Mouse (Mus musculus) cerebellum, adult 11-12 months (tissue): ENCODE results near the gene Ccdc170.

Experiments used
- DNase-seq: peaks from one replicate; pipeline ENCODE4 v3.0.0; 2022

The Ccdc170 gene

DNA sequence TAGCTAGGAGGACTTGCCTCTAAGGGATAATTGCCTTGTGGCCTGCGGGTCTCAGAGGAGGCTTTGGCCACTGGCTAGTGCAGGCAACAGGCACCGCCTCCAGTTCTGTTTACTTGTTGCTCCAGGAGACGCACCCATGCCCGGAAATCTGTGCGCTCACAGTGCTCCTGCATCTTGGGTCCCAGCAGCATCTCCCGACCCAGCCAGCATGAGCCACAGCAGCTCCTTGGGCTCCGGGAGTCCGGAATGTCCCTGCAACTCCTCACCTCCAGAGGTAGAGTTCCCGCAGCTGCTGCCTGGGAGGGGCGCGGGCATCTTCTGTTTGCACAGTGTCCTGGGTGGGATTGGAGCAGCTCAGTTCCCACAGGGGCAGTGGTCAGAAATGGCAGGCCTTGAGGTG is at the start of gene Ccdc170:
Ccdc170 (plus strand) TSS at position 148 of the 400 bp plus-strand sequence.
- no peak for DNase-seq

DNA sequence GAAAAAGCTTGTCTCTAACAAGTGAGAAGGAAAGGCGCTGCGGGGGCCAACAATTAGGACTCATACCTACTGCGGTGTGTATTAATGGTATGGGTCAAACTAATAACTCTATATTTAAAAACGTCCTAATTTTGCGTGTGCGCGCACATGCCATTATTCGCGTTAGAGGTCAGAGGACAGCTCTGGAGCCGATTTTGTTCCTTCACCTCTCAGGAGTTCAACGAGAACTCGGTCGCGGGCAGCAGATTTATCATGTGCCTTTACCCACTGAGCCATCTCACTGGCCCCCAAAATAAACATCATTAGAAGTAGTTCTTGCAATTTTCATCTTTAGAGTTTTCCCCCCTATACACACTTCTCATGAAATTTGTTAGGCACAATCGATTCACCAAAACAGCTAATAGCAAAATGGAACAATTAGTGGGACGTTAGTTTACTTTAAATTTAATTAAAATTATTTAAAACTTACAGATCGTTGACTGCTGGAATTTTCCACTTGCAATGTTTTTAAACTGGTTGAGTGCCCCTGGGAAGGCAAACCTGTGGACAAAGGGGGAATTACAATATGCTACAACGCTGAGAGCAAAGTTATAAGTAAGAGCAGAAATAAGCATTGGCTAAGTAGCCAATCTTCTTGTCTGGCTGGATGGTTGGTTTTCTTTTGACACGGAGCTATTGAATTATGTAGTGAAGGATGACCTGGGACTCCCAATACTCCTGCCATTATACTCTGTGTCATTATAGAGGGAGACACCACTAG is 49.1 kb upstream of the Ccdc170 start:
- no peak for DNase-seq

- DNase-seq, result peak; percentile 37
Observed at GRCm38 (mm10) chr10:4433871-4434270, 48.4 kb upstream of the Ccdc170 start.

GRCm38 (mm10) chr10:4435416-4435815 is 46.9 kb upstream of the Ccdc170 start:
- no peak for DNase-seq

DNA sequence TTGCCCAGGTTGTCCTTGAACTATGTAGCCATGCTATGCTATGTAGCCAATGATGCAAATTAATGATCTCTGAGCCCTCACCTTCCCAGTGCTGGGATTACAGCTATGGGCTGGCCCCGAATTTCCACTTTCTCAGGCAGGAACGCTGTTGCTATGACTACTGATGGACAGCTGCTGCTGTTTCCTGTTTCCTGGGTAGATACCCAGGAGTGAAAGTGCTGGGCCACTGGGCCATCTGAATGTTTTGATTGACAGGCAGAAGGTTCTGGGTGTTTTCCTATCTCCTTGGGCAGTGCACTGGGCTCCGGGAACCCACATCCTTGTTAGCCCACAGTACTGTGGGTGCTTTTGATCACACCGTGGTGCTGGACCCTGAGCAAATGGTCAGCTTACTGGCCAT is 25.9 kb upstream of the Ccdc170 start:
- no peak for DNase-seq

DNA sequence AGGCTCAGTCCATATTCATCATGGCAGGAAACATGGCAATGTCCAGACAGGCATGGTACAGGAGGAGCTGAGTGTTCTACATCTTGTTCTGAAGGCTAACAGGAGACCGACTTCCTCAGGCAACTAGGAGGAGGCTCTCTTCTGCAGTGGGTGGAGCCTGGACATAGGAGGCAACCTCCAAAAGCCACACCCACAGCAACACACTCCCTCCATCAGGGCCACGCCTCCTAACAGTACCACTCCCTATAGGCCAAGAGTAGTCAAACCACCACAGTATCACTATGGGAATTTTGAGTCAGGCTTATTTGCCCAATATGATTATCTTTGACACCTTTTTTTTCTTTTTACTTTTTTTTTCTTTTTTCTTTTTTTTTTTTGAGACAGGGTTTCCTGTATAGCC is 22.1 kb upstream of the Ccdc170 start:
- DNase-seq, result no peak

GRCm38 (mm10) chr10:4465799-4466198 is 16.5 kb upstream of the Ccdc170 start:
- no peak for DNase-seq

DNA sequence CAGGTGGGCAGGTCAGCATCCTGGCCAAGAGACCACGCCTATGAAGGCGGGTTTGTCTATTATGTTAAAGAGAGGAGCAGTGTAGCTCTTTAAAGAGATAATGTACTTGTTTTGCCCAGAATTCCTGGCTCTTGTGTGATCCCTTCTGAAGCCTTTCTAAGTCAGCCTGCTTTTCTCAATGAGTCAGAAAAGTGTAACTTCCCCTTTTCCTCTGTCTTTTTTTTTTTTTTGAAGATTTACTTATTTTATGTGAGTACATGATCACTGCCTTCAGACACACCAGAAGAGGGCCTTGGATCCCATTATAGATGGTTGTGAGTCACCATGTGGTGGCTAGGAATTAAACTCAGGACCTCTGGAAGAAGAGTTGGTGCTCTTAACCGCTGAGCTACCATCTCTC is 12.9 kb upstream of the Ccdc170 start:
- no peak for DNase-seq

DNA sequence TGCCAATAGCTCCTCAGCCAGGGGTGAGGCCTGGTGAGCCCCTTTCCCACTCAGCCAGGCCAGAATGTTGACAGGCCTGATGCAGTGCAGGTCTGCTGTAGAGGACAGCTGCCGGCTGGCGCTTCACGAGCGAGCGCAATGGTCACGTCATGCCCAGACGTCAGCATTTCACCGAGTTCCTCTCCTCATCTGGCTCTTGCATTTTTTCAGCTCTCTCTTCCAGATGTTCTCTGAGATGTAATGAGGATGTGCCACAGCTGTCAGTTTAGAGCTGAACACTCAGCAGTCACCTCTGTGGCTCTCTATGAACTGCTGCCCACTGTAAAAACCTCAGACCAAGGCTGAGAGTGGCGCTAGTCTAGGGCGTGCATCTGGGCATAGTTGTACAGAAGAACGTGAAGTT is 8.7 kb upstream of the Ccdc170 start:
- no peak for DNase-seq

DNA sequence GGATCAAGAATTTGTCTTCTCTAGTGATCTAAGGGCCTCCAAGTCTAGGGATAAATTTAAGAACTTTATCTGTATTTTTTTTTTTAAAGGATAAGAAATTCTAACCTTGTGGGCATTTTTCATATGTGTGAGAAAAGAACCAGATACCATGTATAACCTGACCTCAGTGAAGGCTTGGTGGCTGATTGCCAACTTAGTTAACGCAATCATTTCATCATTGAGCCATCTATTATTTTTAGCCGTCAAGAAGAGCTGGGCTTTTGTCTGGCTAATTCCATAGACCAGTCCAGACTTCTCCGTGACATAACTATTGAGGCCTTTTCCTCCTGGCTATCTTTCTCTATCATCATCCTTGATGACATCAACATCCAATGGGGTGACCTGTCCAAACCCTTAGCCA is 6.9 kb upstream of the Ccdc170 start:
- no peak for DNase-seq

GRCm38 (mm10) chr10:4476604-4477003 is 5.7 kb upstream of the Ccdc170 start:
- no peak for DNase-seq

- DNase-seq, result no peak
Observed at GRCm38 (mm10) chr10:4480929-4481328, 1.4 kb upstream of the Ccdc170 start.

GRCm38 (mm10) chr10:4481695-4482094 is 607 bp upstream of the Ccdc170 start:
- no peak for DNase-seq

GRCm38 (mm10) chr10:4483848-4484247 is 1.5 kb downstream of the Ccdc170 start:
- no peak for DNase-seq

- no peak for DNase-seq
Observed at GRCm38 (mm10) chr10:4484986-4485385, 2.7 kb downstream of the Ccdc170 start.

DNA sequence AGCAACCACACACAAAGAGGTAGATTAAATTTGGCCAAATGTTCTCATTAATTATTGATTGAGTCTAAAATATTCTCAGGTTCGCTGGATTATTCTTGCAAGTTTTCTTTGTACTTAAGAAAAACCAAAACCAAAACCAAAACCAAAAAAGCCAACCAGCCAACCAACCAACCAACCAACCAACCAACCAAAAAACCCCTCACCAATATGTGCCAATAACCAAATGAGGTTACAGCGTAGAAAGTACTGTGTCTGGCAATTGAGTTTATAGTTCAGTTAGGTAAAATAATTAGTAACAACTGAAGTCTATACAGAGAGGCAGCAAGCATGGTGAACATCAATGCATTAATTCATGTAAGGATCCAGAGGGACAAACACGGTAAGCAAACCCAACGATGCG is 7.6 kb downstream of the Ccdc170 start:
- DNase-seq, result no peak

DNA sequence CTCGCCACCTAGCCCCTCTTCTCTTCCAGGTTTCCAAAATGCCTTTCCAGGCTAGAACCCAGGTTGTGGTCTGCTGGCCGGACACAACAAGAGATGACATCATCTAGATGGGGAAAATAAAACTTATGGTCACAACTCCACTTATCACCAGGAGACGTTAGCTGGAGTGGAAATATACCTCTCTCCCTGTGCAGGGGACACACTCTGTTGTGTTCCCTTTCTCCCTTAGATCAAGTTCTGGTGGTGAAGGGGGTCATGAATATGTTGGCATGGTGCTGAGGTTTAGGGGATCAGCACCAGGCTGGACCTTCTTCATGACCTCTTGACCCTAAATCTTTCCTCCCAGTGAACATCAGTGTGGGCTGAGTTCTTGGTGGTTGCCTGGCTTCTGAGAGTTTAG is 9.0 kb downstream of the Ccdc170 start:
- DNase-seq, result no peak

- DNase-seq, result no peak
Observed at GRCm38 (mm10) chr10:4492045-4492444, 9.7 kb downstream of the Ccdc170 start.

GRCm38 (mm10) chr10:4492909-4493308 is 10.6 kb downstream of the Ccdc170 start:
- DNase-seq, result no peak

DNA sequence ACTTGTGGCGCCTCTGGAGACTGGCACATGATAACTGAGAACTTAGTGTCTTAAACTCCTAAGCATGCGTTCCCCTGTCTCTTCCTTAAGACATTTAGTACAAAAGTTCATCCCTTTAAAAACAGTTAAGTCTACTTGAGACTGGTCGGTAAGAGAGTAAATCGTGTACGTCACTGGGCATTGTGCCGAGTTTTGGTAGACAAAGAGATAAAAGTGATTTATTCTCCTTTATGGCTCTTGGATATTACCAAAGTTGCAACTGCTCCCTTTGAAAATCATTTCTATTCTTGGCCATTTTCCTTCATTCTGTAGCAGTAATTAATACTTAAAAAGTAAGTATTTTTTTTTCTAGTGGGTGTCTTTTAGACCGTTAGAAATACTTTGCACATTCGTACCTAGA is 20.9 kb downstream of the Ccdc170 start:
- no peak for DNase-seq

DNA sequence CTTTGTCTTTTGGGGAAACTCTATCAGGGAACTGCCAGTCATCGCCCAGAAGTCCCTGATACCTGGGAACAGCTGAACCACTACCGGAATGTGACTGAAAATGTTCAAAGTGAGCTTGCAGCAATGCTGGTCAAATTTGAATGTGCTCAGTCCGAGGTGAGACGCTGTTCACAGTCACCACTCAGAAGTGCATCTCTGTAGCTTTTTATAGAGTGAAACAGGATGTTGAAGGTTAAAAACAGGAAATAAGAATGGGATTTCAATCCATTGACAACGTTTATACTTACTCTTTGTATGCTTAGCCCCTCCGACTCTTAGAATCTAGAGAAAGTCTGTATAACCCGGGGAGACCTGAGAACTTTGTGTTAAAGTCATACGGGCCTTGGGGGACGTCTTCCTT is 30.4 kb downstream of the Ccdc170 start:
- no peak for DNase-seq

- DNase-seq, result no peak
Observed at GRCm38 (mm10) chr10:4517614-4518013, 35.3 kb downstream of the Ccdc170 start.

DNA sequence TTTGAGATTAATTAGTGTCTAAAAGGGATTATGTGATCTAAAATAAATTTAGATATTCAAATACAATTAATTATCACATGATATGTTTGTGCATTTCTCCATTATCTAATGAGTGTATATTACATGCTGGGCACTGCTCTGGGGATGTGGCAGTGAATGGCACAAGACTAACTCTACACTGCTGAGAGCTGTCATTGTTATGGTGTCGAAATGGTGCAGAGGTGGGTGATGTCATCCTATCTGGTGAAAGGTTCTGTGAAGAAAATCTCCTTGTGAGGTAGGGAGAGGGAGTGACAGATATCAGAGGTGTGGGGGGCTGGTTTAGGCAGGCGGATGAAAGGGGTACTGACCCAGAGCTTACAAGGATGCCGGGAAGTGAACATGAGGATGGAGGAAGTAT is 37.3 kb downstream of the Ccdc170 start:
- no peak for DNase-seq

DNA sequence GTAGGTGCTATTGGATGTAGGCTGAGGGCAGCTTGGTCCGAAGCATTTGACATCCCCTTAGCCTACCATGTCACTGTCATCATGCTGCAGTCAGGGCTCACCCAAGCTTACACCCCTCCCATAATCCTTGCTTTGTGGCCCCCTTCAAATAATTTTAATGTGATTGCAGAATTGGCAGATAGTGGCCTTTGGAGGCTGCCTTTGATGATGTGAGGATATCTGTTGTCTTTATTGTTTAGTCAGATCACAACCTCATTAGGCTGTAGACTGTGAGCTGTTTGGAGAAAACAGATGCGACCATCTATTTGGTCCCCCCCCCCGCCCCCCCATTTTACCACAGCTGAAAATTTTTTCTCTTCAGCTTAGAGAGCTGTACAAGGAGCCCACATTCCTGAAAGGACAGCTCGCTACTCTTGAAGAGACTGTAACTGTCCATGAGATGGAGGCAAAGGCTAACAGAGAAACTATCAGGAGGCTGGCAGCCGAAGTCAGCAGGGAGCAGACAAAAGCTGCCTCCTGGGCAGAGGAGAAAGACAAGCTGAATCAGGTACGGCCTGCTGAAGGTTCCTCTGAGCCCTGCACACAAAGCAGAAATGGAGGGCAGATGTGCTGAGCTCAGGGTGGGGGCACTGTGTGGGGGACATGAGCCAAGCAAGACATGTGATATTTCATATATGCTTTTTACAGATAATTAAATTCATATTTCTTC is 38.2 kb downstream of the Ccdc170 start:
- no peak for DNase-seq

GRCm38 (mm10) chr10:4522116-4522515 is 39.8 kb downstream of the Ccdc170 start:
- DNase-seq, result no peak
